ENCODE assay signal across 1 mouse cellular context in the genomic region with DNA sequence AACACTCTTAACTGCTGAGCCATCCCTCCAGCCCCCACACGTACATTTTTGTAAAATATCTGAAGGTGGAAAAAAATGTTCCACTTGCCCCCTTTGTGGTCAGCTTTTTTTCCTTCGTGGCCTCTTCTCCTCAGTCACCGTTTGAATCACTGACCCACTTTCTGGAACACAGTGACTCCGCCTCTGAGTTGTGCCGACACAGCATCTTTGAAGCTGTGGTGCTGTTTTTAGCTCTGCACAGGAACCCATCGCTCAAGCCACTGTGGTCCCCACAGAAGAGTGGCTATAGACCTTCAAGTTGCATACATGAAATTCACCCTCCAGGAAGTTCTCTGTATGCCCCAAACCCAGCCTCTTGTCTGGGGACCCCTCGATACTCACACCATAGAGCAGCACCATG.
TF ChIP-seq lines count a peak whose summit lies in the region.

No protein-coding gene starts in this region.

TF ChIP-seq in CH12.LX, 34 proteins besides CTCF, POLR2A, EP300 and RAD21:
- peak; percentile 76 for TF ChIP-seq MAZ (IDR thresholded peaks at IDR 0.05; ENCODE audit: low read depth, low read length)
- TF ChIP-seq MYC (IDR thresholded peaks at IDR 0.05; ENCODE audit: low read depth, low read length) = peak; percentile 9; the same call in 1 of the 2 replicates
- no peak for TF ChIP-seq TBP (conservative IDR thresholded peaks at IDR 0.05; ENCODE audit: low read depth, low read length)
- no peak for TF ChIP-seq ELF1 (IDR thresholded peaks at IDR 0.05; ENCODE audit: low read depth, low read length)
- TF ChIP-seq TCF12 (IDR thresholded peaks at IDR 0.05; ENCODE audit: low read depth, low read length) = peak; percentile 94
- peak; percentile 97 for TF ChIP-seq ETS1 (conservative IDR thresholded peaks at IDR 0.05; ENCODE audit: low read depth, low read length)
- peak; percentile 78 for TF ChIP-seq BHLHE40 (IDR thresholded peaks at IDR 0.05; ENCODE audit: low read depth, low read length)
- no peak for TF ChIP-seq UBTF (IDR thresholded peaks at IDR 0.05; ENCODE audit: low read depth, low read length)
- no peak for TF ChIP-seq KAT2A (IDR thresholded peaks at IDR 0.05; ENCODE audit: insufficient replicate concordance, low read length)
- TF ChIP-seq MAX (IDR thresholded peaks at IDR 0.05; ENCODE audit: low read length) = peak; percentile 10; the same call in 1 of the 2 replicates
- no peak for TF ChIP-seq SMC3 (IDR thresholded peaks at IDR 0.05; ENCODE audit: low read depth, low read length)
- peak; percentile 96 for TF ChIP-seq RCOR1 (conservative IDR thresholded peaks at IDR 0.05; ENCODE audit: low read depth, low read length)
- TF ChIP-seq JUND (conservative IDR thresholded peaks at IDR 0.05; ENCODE audit: low read depth, low read length) = peak; percentile 72
- TF ChIP-seq JUN (IDR thresholded peaks at IDR 0.05; ENCODE audit: insufficient read depth, low read depth, low read length) = peak; percentile 80; the same call in 1 of the 2 replicates
- peak; percentile 93 for TF ChIP-seq ZNF384 (IDR thresholded peaks at IDR 0.05; ENCODE audit: low read depth, low read length)
- TF ChIP-seq NRF1 (IDR thresholded peaks at IDR 0.05; ENCODE audit: low read depth, low read length) = no peak
- peak; percentile 99 for TF ChIP-seq MAFK (IDR thresholded peaks at IDR 0.05; ENCODE audit: insufficient replicate concordance, low read length)
- peak; percentile 93 for TF ChIP-seq MEF2A (IDR thresholded peaks at IDR 0.05; ENCODE audit: borderline replicate concordance, low read depth, low read length)
- TF ChIP-seq CHD2 (IDR thresholded peaks at IDR 0.05; ENCODE audit: low read length) = peak; percentile 92
- peak; percentile 11; the same call in 1 of the 2 replicates for TF ChIP-seq HCFC1 (IDR thresholded peaks at IDR 0.05; ENCODE audit: low read depth, low read length)
- peak; percentile 80; the same call in 1 of the 2 replicates for TF ChIP-seq CHD1 (IDR thresholded peaks at IDR 0.05; ENCODE audit: low read depth, low read length)
- TF ChIP-seq IRF4 (IDR thresholded peaks at IDR 0.05; ENCODE audit: low read depth, low read length) = peak; percentile 99
- peak; percentile 52; the same call in 1 of the 2 replicates for TF ChIP-seq SIN3A (IDR thresholded peaks at IDR 0.05; ENCODE audit: low read length)
- no peak for TF ChIP-seq NELFE (IDR thresholded peaks at IDR 0.05; ENCODE audit: low read depth, low read length)
